8 mouse cellular contexts compared by ENCODE assay signal in the genomic region with DNA sequence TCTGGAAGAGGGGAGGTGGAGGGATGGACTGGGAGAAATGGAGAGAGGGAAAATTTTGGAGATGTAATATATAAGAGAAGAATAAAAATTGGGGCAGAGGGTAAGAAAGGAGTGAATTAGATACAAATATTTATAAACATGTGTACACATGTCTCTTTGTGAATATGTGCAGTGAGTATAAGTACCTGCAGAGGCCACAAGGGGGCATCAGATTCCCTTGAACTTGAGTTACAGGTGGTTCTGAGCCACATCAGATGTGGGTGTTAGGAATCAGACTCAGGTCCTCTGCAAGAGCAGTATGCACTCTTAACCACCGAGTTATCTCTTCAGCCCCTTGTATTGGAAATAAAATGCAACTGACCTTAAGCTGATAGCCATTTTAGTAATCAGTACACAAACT. TPM values are rescaled to one million over a fixed set of nuclear protein-coding genes. Genes with fewer than 3 reads are reported as not detected.
A peak's percentile ranks its signal among the peaks of the same experiment; 100 is the strongest.
DNase-seq lines count a peak whose midpoint lies in the region; ATAC-seq lines count a peak whose summit lies in the region.

No protein-coding gene starts in this region.

- H3K9me3 ChIP-seq in midbrain, embryonic 14.5 days (ENCODE audit: control insufficient read depth, low read length): no peaks in the 10 kb centered on the region
- no peaks in the 10 kb centered on the region for H3K9me3 ChIP-seq in midbrain, embryonic 13.5 days

- H3K9ac ChIP-seq in midbrain, embryonic 14.5 days (replicated peaks; ENCODE audit: low read length): no peak overlapping the region
- H3K9ac ChIP-seq in midbrain, embryonic 13.5 days (replicated peaks): no peak overlapping the region

- H3K27me3 ChIP-seq in midbrain, embryonic 14.5 days (ENCODE audit: control insufficient read depth, insufficient read depth, low read length): no peaks in the 10 kb centered on the region
- no peaks in the 10 kb centered on the region for H3K27me3 ChIP-seq in midbrain, embryonic 13.5 days

- ATAC-seq in midbrain, embryonic 14.5 days (ENCODE audit: low FRiP score, low TSS enrichment): no peak
- no peak for ATAC-seq in midbrain, embryonic 13.5 days
- peak; percentile 63; the same call in 1 of the 2 replicates for ATAC-seq in megakaryocyte-erythroid progenitor cell, adult 5-6 weeks (replicated peaks; ENCODE audit: low FRiP score, low TSS enrichment, poor library complexity, severe bottlenecking)

- H3K4me1 ChIP-seq in midbrain, embryonic 14.5 days (ENCODE audit: control insufficient read depth, insufficient read depth, low read length): no peaks in the 10 kb centered on the region
- no peaks in the 10 kb centered on the region for H3K4me1 ChIP-seq in midbrain, embryonic 13.5 days (replicated peaks)

- H3K27ac ChIP-seq in midbrain, embryonic 14.5 days (replicated peaks; ENCODE audit: low read depth, low read length): no peak overlapping the region
- no peak overlapping the region for H3K27ac ChIP-seq in midbrain, embryonic 13.5 days

- peaks cover 15% of the 10 kb centered on the region for H3K36me3 ChIP-seq in midbrain, embryonic 14.5 days (ENCODE audit: control insufficient read depth, insufficient read depth, low read length)
- H3K36me3 ChIP-seq in midbrain, embryonic 13.5 days: peaks cover 18% of the 10 kb centered on the region

- no peak overlapping the region for H3K4me2 ChIP-seq in midbrain, embryonic 14.5 days (ENCODE audit: low read length)
- H3K4me2 ChIP-seq in midbrain, embryonic 13.5 days (replicated peaks): no peak overlapping the region

- H3K4me3 ChIP-seq in midbrain, embryonic 14.5 days (replicated peaks; ENCODE audit: low read depth, low read length): no peak overlapping the region
- H3K4me3 ChIP-seq in midbrain, embryonic 13.5 days (replicated peaks): no peak overlapping the region

- intact Hi-C loops in heart, postnatal 14 days (cut with DNase I): no loop called here

- DNase-seq in embryo, embryonic 10 days (ENCODE audit: low spot score): peak; percentile 8
- DNase-seq in embryo, embryonic 9.5 days (ENCODE audit: extremely low spot score): no peak
- peak; percentile 45 for DNase-seq in midbrain, embryonic 14.5 days
- DNase-seq in c-Kit-positive CD71-positive TER-119-positive erythroid progenitor cells, embryonic 14.5 days (ENCODE audit: low spot score): peak; percentile 52
- DNase-seq in heart, postnatal 14 days: peak; percentile 33 to 61
- DNase-seq in thymus, postnatal 14 days: peak; percentile 71

- 91% methylated on average over 1 of the region's 1 CpGs for WGBS in midbrain, embryonic 14.5 days
- 100% methylated on average over 1 of the region's 1 CpGs for WGBS in midbrain, embryonic 13.5 days

RNA-seq across cellular contexts. Expression of a gene that starts 23.7 kb away (rescaled TPM):
- polyA plus RNA-seq in midbrain, embryonic 14.5 days (2014; fragmentation: Nextera tagmentation; extraction: Ambion mirVana): 17.9 and 18.7 TPM in 2 replicates
- 11.0 and 13.9 TPM in 2 replicates for polyA plus RNA-seq in midbrain, embryonic 13.5 days (2015; fragmentation: Nextera tagmentation; extraction: Ambion mirVana)
- total RNA-seq in heart, postnatal 14 days (2021): 10 to 100 TPM in 1 of 2 experiments, 1 to 10 TPM in 1; 10.0 to 10.4 TPM
- 21.1 and 25.1 TPM in 2 replicates for total RNA-seq in megakaryocyte-erythroid progenitor cell, adult 5-6 weeks (2014; fragmentation: Nextera tagmentation)
- 11.3 and 17.8 TPM in 2 replicates for total RNA-seq in megakaryocyte-erythroid progenitor cell, adult 5-6 weeks (2017)

RNA-seq across cellular contexts. Expression of a gene that starts 23.7 kb away (rescaled TPM):
- polyA plus RNA-seq in midbrain, embryonic 14.5 days (2014; fragmentation: Nextera tagmentation; extraction: Ambion mirVana): 174 and 210 TPM in 2 replicates
- polyA plus RNA-seq in midbrain, embryonic 13.5 days (2015; fragmentation: Nextera tagmentation; extraction: Ambion mirVana): 196 and 203 TPM in 2 replicates
- total RNA-seq in heart, postnatal 14 days (2021): 100 to 1,000 TPM; 239 to 247 TPM
- total RNA-seq in megakaryocyte-erythroid progenitor cell, adult 5-6 weeks (2014; fragmentation: Nextera tagmentation): 101 and 116 TPM in 2 replicates
- 107 and 113 TPM in 2 replicates for total RNA-seq in megakaryocyte-erythroid progenitor cell, adult 5-6 weeks (2017)

RNA-seq across cellular contexts. Expression of a gene that starts 57.5 kb away (rescaled TPM):
- 17.5 and 26.6 TPM in 2 replicates for polyA plus RNA-seq in midbrain, embryonic 14.5 days (2014; fragmentation: Nextera tagmentation; extraction: Ambion mirVana)
- polyA plus RNA-seq in midbrain, embryonic 13.5 days (2015; fragmentation: Nextera tagmentation; extraction: Ambion mirVana): 24.6 and 24.7 TPM in 2 replicates
- total RNA-seq in heart, postnatal 14 days (2021): 10 to 100 TPM in 1 of 2 experiments, 1 to 10 TPM in 1; 9.6 to 10.2 TPM
- 101 and 111 TPM in 2 replicates for total RNA-seq in megakaryocyte-erythroid progenitor cell, adult 5-6 weeks (2014; fragmentation: Nextera tagmentation)
- total RNA-seq in megakaryocyte-erythroid progenitor cell, adult 5-6 weeks (2017): 138 and 155 TPM in 2 replicates

Comparison
In these comparisons a context has a peak if more than half of its experiments do, and no peak if none do; other contexts are left out.
1. RNA of a gene that starts 57.5 kb away (total RNA-seq): 101 to 155 TPM in megakaryocyte-erythroid progenitor cell, adult 5-6 weeks; 9.6 to 10.2 TPM in heart, postnatal 14 days; every median in the first group is over 4 times any median in the second.